Mouse (Mus musculus) left cerebral cortex, adult 11 months (tissue): Measurements from ENCODE around the gene Slc38a3.

Source experiments
- DNase-seq: peaks from one replicate; pipeline ENCODE4 v3.0.0; 2022; ENCODE audit warnings: low spot score

Gene Slc38a3

GRCm38 (mm10) chr9:107618778-107619545 is 50.4 kb downstream of the Slc38a3 start:
- DNase-seq = no peak

DNA sequence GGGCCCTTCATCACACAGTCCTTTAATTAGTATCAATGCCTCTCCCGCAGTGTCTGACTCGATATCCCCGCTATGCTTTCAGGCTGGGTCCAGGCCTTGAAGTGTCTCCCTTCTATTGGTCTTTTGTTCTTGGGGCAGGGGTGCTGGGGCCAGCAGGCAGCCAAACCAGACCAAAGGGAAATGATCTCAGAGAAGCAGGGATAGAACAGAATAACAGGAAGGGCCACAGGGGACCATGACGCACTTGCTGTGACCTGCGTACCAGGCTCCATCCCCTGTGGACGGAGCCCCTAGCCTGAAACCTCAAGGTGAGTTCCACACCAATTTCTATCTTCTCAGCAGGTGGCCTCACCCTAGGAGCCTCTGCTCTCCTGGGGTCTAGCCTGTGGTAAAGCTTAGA is 51.2 kb downstream of the Slc38a3 start:
- DNase-seq = no peak

- DNase-seq = no peak
Measured at GRCm38 (mm10) chr9:107617461-107617860, 51.9 kb downstream of the Slc38a3 start.

DNA sequence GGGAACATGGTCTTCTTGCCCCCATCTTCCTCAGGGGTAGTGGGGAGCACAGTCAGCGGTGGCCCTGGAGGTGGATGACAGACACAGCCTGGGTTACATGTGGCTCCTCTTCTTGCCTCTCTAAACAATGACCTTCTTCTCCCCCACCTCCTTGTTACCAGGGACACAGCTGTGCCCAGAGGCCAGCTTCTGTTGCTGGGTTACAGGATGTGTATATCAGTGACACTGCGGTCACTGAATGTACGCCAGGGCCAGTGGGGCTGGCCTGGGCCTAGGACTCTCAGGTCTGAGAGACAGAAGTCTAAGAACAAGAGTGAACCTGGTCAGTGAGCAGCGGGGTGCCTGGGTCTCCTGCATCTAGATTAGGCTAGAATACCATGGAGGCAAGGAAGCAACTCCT is 54.3 kb downstream of the Slc38a3 start:
- DNase-seq = no peak

DNA sequence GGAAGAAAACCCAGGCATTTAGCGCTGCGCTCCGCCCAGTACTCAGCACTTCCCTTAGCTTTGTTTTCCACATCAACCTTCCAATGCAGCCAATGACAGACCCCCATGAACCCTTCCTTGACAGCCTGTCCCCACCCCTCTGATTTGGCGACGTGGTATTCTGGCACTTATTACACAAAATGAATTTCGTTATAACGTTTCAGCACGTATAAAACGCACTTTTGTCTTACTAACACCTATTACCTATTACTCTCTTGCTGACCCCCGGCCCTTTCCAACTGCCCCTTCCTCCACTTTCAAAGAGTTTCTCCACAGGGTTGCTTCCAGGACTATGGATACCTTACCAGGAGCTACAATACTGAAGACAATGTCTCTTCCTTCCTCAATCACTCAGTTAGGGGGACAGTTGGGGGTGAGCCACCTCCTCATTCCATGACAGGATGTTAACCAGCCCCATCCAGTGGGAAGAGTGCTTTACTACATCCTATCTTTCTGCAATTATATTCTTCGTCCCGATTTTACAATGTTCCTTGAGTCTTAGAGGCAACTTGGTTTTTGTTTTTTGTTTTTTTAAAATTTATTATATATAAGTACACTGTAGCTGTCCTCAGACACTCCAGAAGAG is 56.3 kb downstream of the Slc38a3 start:
- DNase-seq = no peak

GRCm38 (mm10) chr9:107612191-107612944 is 57.0 kb downstream of the Slc38a3 start:
- DNase-seq = peak; percentile 96

GRCm38 (mm10) chr9:107611456-107612190 is 57.7 kb downstream of the Slc38a3 start:
- no peak for DNase-seq

DNA sequence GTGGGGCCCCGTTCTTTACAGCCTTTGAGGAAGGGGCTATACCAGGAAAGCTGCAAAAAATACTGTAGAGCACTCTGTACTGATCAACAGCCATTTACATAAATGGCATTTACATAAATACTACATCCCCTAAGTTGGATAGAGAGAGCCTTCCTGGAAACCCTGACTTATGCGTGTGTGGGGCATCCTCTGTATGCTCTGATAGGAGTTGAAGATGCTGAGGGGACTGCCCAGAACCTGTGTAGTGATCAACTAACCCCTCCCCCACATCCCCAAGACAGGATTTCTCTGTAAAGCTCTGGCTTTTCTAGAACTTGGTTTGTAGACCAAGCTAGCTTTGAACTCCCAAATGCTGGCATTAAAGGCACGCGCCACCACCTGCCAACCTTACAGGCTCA is 59.9 kb downstream of the Slc38a3 start:
- no peak for DNase-seq

GRCm38 (mm10) chr9:107608741-107609432 is 60.4 kb downstream of the Slc38a3 start, which contains the start of gene Sema3b:
Gene Sema3b (minus strand): TSS chr9:107609229.
- no peak for DNase-seq

GRCm38 (mm10) chr9:107607653-107608245 is 61.6 kb downstream of the Slc38a3 start:
- DNase-seq = no peak

DNA sequence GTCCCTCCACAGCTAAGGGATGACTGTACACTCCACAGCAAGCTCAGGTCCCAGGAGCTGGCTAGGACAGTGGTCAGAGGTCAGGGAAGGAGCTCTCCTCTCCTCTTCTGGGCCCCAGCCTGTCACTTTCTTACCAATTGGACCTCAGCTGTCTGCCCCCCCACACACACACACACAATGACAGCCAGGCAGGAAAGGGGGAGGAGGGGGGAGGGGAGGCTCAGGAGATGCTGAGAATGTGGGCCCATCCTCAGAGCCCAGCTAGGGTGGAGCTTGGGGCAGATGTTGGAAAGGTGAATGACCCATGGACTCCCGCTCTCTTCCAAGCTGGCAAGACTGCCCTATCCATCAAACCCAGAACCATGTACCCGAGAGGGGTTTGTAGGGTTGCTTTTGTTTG is 62.3 kb downstream of the Slc38a3 start:
- DNase-seq = no peak

DNA sequence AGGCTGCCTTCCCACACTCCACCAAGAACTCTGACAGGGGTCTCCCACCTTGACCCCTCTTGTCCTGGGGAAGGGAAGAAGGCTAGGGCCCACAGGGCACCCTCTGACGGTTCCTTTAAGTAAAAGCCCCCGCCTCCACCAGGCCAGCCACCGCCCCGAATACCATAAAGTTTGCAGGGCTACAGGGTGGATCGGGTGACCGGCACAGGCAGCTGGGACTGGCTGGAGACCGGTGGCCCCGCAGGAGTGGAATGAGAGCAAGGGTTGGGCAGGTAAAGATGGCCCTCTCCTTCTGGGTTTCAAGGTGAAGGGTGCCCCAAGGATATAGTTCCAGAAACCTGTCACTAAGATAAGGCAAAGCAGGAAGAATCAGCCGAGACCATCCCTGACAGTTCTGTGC is 62.7 kb downstream of the Slc38a3 start:
- DNase-seq = no peak

DNA sequence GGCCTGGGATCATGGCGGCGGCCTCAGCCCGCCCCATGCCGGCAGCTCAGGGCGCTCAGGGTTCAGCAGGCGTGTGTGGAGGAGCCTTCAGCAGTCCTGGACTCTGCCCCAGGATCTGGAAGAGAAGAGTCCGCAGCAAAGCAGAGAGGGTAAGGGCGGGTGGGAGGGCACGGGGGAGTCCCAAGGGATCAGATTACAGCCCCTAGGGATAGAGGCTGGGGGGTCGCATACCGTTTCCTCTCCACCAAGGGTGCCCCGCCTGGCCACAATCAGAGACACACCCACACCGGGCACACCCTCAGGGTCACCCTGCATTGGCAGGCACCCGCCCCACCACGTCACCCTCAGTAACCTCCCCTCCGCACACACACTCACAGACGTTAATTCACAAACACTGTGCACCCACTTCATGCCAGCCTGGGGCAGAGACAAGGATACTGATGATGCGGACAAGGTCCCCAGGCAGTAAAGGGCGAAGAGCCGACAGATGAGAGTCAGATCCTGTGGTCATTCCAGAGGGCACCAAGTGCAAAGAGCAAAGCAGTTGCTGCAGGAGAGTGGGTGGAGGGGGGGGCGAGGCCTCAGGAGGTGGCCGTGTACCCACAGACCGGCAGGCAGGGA is 64.2 kb downstream of the Slc38a3 start:
- no peak for DNase-seq

GRCm38 (mm10) chr9:107603251-107603650 is 66.1 kb downstream of the Slc38a3 start:
- DNase-seq = no peak

GRCm38 (mm10) chr9:107602068-107602648 is 67.2 kb downstream of the Slc38a3 start:
- peak; percentile 82 for DNase-seq

DNA sequence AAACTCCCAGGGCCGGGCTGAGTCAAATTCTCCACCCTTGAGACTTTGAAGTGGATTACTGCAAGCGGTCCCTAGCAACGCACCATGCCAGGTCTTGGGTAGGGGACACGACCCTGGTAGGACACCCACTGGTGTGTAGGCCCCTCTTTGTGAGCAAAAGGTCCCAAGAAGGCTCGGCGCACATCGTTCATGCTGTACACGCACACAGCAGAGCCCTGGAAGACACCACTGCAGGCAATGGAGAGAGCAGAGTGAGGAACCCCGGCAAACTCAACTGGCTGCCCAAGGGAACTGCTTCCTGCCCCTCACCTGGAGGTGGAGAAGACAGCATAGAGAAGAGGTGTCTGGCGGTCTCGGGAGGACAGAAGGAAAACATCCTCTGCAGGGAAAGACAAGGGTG is 68.1 kb downstream of the Slc38a3 start:
- no peak for DNase-seq

- DNase-seq = no peak
Measured at GRCm38 (mm10) chr9:107600745-107601144, 68.6 kb downstream of the Slc38a3 start.
